Mouse (Mus musculus) ES-E14 (cell line): ENCODE measurements around the gene Tgtp1. TPM values are rescaled to one million over a fixed set of nuclear protein-coding genes. Genes with fewer than 3 reads are reported as not detected.

Source experiments
- total RNA-seq: library from RNA; depleted of rRNA; stranded (reverse); fragments of 300-350 nt; gene quantifications from 2 replicates; pipeline ENCODE4 v1.2.3, GENCODE M21; 2012; rRNA removed

Gene Tgtp1
- total RNA-seq, 1 experiment: 0.76 TPM

Other genes starting within 250 kb of the Tgtp1 start
- gene Rack1, start 193.8 kb downstream of the Tgtp1 start, total RNA-seq: 3,112 and 3,420 TPM in 2 replicates
- 47.8 and 52.8 TPM in 2 replicates for gene Trim41, start 176.8 kb downstream of the Tgtp1 start, total RNA-seq
- gene Trim7, start 168.0 kb downstream of the Tgtp1 start, total RNA-seq: 5.9 and 6.1 TPM in 2 replicates
- 11.4 and 12.2 TPM in 2 replicates for gene Gm12184, start 167.5 kb downstream of the Tgtp1 start, total RNA-seq
- 3.3 and 5.7 TPM in 2 replicates for gene Irgm1, start 122.5 kb downstream of the Tgtp1 start, total RNA-seq
- gene Gm5431, start 92.0 kb downstream of the Tgtp1 start, total RNA-seq: not detected in 2 replicates
- 2.0 and 2.1 TPM in 2 replicates for gene Psme2b, start 48.0 kb downstream of the Tgtp1 start, total RNA-seq
- gene Olfr56, start 15.3 kb downstream of the Tgtp1 start, total RNA-seq: not detected in 2 replicates
- 0.36 and 0.37 TPM in 2 replicates for gene 9930111J21Rik1, start 14.8 kb downstream of the Tgtp1 start, total RNA-seq
- gene Gm12185, start 1.9 kb downstream of the Tgtp1 start, total RNA-seq: not detected in 2 replicates
- gene 9930111J21Rik2, start 57.1 kb upstream of the Tgtp1 start, total RNA-seq: 0.53 and 0.54 TPM in 2 replicates
- gene Tgtp2, start 70.0 kb upstream of the Tgtp1 start, total RNA-seq: not detected in 2 replicates
- gene Ifi47, start 82.4 kb upstream of the Tgtp1 start, total RNA-seq: 0.22 TPM in 1 of 2 replicates, not detected in the other
- gene Olfr1396, start 120.7 kb upstream of the Tgtp1 start, total RNA-seq: not detected in 2 replicates
- gene Olfr1395, start 148.1 kb upstream of the Tgtp1 start, total RNA-seq: not detected in 2 replicates
- not detected in 2 replicates for gene Olfr1394, start 160.2 kb upstream of the Tgtp1 start, total RNA-seq
- 0.09 and 0.48 TPM in 2 replicates for gene Btnl9, start 193.0 kb upstream of the Tgtp1 start, total RNA-seq
- gene Zfp62, start 209.1 kb upstream of the Tgtp1 start, total RNA-seq: 25.2 and 28.7 TPM in 2 replicates